In the genomic region with DNA sequence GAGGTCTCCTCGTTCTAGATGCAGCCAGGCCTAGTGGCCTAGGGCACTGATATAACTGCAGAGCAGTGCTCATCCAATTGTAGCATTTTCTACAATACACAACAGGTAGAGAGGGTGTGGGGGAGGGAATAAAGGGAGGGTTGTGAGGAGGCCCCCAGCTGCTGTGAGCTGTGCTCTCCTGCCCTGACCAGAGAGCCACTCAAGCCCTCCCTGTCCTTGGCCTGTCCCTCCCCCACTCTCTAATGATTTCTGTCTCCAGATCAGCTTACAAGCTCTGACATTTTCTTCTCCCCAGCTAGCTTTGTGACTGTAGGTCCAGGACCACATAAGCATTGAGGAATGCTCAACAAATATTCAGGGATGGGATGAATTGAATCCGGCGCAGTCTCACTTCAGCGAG, we compare ENCODE assay signal across 30 mouse cellular contexts. TPM values are rescaled to one million over a fixed set of nuclear protein-coding genes. Genes with fewer than 3 reads are reported as not detected.
DNase-seq lines count a peak whose midpoint lies in the region; ATAC-seq and TF ChIP-seq lines count a peak whose summit lies in the region.
"Had no signal": no experiment of that assay in that cellular context is flagged by ENCODE, and none has a peak within 500 bp of the region (broad histone marks: within the 10 kb centered on the region; RNA-seq: fewer than 3 reads in every experiment).

No protein-coding gene starts in this region.

- H3K27ac ChIP-seq in forebrain, embryonic 10.5 days: peak overlapping the region; percentile 21; the same call in 1 of the 2 replicates
- no peak overlapping the region for H3K27ac ChIP-seq in forebrain, embryonic 15.5 days (replicated peaks)
- no peak overlapping the region for H3K27ac ChIP-seq in kidney, embryonic 16.5 days (ENCODE audit: low read length)
- H3K27ac ChIP-seq in limb, embryonic 12.5 days: no peak overlapping the region
- H3K27ac ChIP-seq: hindbrain, embryonic 13.5 days; layer of hippocampus, adult 2 months; left cerebral cortex, adult 2 months; liver, embryonic 12.5 days; midbrain, embryonic 15.5 days; stomach, postnatal 0 days had no signal

- no peak for DNase-seq in forebrain, embryonic 10.5 days (ENCODE audit: extremely low spot score, low spot score)
- DNase-seq in kidney, postnatal 4 days: no peak
- DNase-seq in embryo, embryonic 11 days: peak; percentile 21
- DNase-seq in lung, adult 2 months: no peak
- no peak for DNase-seq in cerebellum, postnatal 36 days
- DNase-seq: adrenal gland, adult 8-10 months; cerebellum, adult 2 months; cerebellum, postnatal 25 days; heart, postnatal 36 days; kidney, postnatal 14 days; liver, postnatal 0 days; lung, postnatal 4 days; thymus, postnatal 4 days had no signal

- H3K4me1 ChIP-seq in forebrain, embryonic 10.5 days: peaks cover 37% of the 10 kb centered on the region
- H3K4me1 ChIP-seq in forebrain, embryonic 15.5 days: peaks cover 10% of the 10 kb centered on the region
- H3K4me1 ChIP-seq in kidney, embryonic 16.5 days (ENCODE audit: insufficient read depth, low read length): peaks cover 20% of the 10 kb centered on the region
- peaks cover 22% of the 10 kb centered on the region for H3K4me1 ChIP-seq in limb, embryonic 12.5 days (replicated peaks)
- H3K4me1 ChIP-seq in lung, adult 2 months (ENCODE audit: control insufficient read depth, insufficient read depth, low read length): no peaks in the 10 kb centered on the region
- H3K4me1 ChIP-seq: liver, embryonic 12.5 days; megakaryocyte, embryonic 14.5 days had no signal

- 89% methylated on average over 4 of the region's 4 CpGs for WGBS in forebrain, embryonic 10.5 days
- whole genome bisulfite sequencing in forebrain, embryonic 15.5 days: 88% methylated on average over 4 of the region's 4 CpGs
- WGBS in kidney, embryonic 16.5 days: 57% methylated on average over 4 of the region's 4 CpGs
- 74% methylated on average over 4 of the region's 4 CpGs for WGBS in limb, embryonic 12.5 days
- WGBS in lung, adult 2 months: 82% methylated on average over 4 of the region's 4 CpGs

- H3K4me3 ChIP-seq in forebrain, embryonic 10.5 days: no peak overlapping the region
- no peak overlapping the region for H3K4me3 ChIP-seq in forebrain, embryonic 15.5 days
- no peak overlapping the region for H3K4me3 ChIP-seq in kidney, embryonic 16.5 days (ENCODE audit: low read length)
- no peak overlapping the region for H3K4me3 ChIP-seq in limb, embryonic 12.5 days (replicated peaks)
- H3K4me3 ChIP-seq in lung, adult 2 months (replicated peaks; ENCODE audit: extremely low read depth, low read depth, low read length): no peak overlapping the region
- H3K4me3 ChIP-seq: hindbrain, embryonic 13.5 days; layer of hippocampus, adult 2 months; left cerebral cortex, adult 2 months; liver, embryonic 12.5 days; megakaryocyte, embryonic 14.5 days; midbrain, embryonic 15.5 days had no signal

- no peak overlapping the region for H3K9ac ChIP-seq in forebrain, embryonic 15.5 days (replicated peaks)
- H3K9ac ChIP-seq in kidney, embryonic 16.5 days (replicated peaks; ENCODE audit: low read length): no peak overlapping the region
- no peak overlapping the region for H3K9ac ChIP-seq in limb, embryonic 12.5 days (replicated peaks)
- H3K9ac ChIP-seq: hindbrain, embryonic 13.5 days; liver, embryonic 12.5 days; liver, postnatal 0 days; midbrain, embryonic 15.5 days had no signal

- H3K4me2 ChIP-seq in forebrain, embryonic 15.5 days (replicated peaks): no peak overlapping the region
- no peak overlapping the region for H3K4me2 ChIP-seq in kidney, embryonic 16.5 days (replicated peaks; ENCODE audit: low read depth, low read length)
- no peak overlapping the region for H3K4me2 ChIP-seq in limb, embryonic 12.5 days
- H3K4me2 ChIP-seq: hindbrain, embryonic 13.5 days; liver, embryonic 12.5 days; midbrain, embryonic 15.5 days had no signal

- TF ChIP-seq CTCF in lung, adult 2 months (IDR thresholded peaks at IDR 0.05; ENCODE audit: insufficient read depth, low read length): no peak

- TF ChIP-seq POLR2A in lung, adult 2 months (IDR thresholded peaks at IDR 0.05; ENCODE audit: borderline replicate concordance, extremely low read depth, low read depth, low read length): no peak

- no peaks in the 10 kb centered on the region for H3K36me3 ChIP-seq in forebrain, embryonic 10.5 days (replicated peaks)
- no peaks in the 10 kb centered on the region for H3K36me3 ChIP-seq in forebrain, embryonic 15.5 days
- no peaks in the 10 kb centered on the region for H3K36me3 ChIP-seq in kidney, embryonic 16.5 days (ENCODE audit: insufficient read depth, low read length)
- H3K36me3 ChIP-seq in limb, embryonic 12.5 days: no peaks in the 10 kb centered on the region
- H3K36me3 ChIP-seq: G1E; hindbrain, embryonic 13.5 days; liver, embryonic 12.5 days; midbrain, embryonic 15.5 days had no signal

- H3K9me3 ChIP-seq in forebrain, embryonic 10.5 days: no peaks in the 10 kb centered on the region
- H3K9me3 ChIP-seq in forebrain, embryonic 15.5 days: no peaks in the 10 kb centered on the region
- no peaks in the 10 kb centered on the region for H3K9me3 ChIP-seq in kidney, embryonic 16.5 days (ENCODE audit: low read length)
- H3K9me3 ChIP-seq in limb, embryonic 12.5 days: no peaks in the 10 kb centered on the region
- H3K9me3 ChIP-seq: G1E; hindbrain, embryonic 13.5 days; liver, embryonic 12.5 days; megakaryocyte, embryonic 14.5 days; midbrain, embryonic 15.5 days had no signal

- no peaks in the 10 kb centered on the region for H3K27me3 ChIP-seq in forebrain, embryonic 10.5 days (ENCODE audit: poor library complexity, severe bottlenecking)
- H3K27me3 ChIP-seq in forebrain, embryonic 15.5 days: no peaks in the 10 kb centered on the region
- H3K27me3 ChIP-seq in kidney, embryonic 16.5 days (ENCODE audit: insufficient read depth, low read length): no peaks in the 10 kb centered on the region
- no peaks in the 10 kb centered on the region for H3K27me3 ChIP-seq in limb, embryonic 12.5 days
- H3K27me3 ChIP-seq: hindbrain, embryonic 13.5 days; liver, embryonic 12.5 days; midbrain, embryonic 15.5 days had no signal

- no peak for ATAC-seq in forebrain, embryonic 15.5 days (replicated peaks)
- ATAC-seq in kidney, embryonic 16.5 days (ENCODE audit: low FRiP score, low TSS enrichment): peak; percentile 81
- peak; percentile 29; the same call in 1 of the 2 replicates for ATAC-seq in limb, embryonic 12.5 days (ENCODE audit: insufficient number of reproducible peaks, insufficient read depth, low FRiP score, low TSS enrichment, low read depth)
- ATAC-seq: forebrain, embryonic 14.5 days; intestine, postnatal 0 days; liver, embryonic 12.5 days; liver, postnatal 0 days; lung, postnatal 0 days; midbrain, embryonic 15.5 days had no signal

RNA-seq across cellular contexts. Expression of gene Oit1, which starts 9.2 kb away (rescaled TPM):
- polyA plus RNA-seq in forebrain, embryonic 10.5 days (2016; fragmentation: Nextera tagmentation; extraction: Ambion mirVana): 0.15 TPM in 1 of 2 replicates, not detected in the other
- not detected in 2 replicates for polyA plus RNA-seq in forebrain, embryonic 15.5 days (2015; fragmentation: Nextera tagmentation; extraction: Ambion mirVana)
- 1.8 and 2.0 TPM in 2 replicates for polyA plus RNA-seq in kidney, embryonic 16.5 days (2015; fragmentation: Nextera tagmentation; extraction: Ambion mirVana)
- polyA plus RNA-seq in limb, embryonic 12.5 days (2016; fragmentation: Nextera tagmentation; extraction: Ambion mirVana): 0.23 TPM in 1 of 2 replicates, not detected in the other
- polyA plus RNA-seq in lung, adult 2 months (2012; rRNA removed): 4.3 and 5.1 TPM in 2 replicates
- polyA plus RNA-seq: C2C12; cerebellum, adult 2 months; forebrain, embryonic 14.5 days; G1E; heart, embryonic 14.5 days; liver, embryonic 12.5 days; liver, postnatal 0 days; midbrain, embryonic 15.5 days; neural tube, embryonic 11.5 days had no signal

RNA-seq across cellular contexts. Expression of gene Fam107a, which starts 51.6 kb away (rescaled TPM):
- polyA plus RNA-seq in forebrain, embryonic 10.5 days (2016; fragmentation: Nextera tagmentation; extraction: Ambion mirVana): 0.61 and 0.66 TPM in 2 replicates
- polyA plus RNA-seq in forebrain, embryonic 15.5 days (2015; fragmentation: Nextera tagmentation; extraction: Ambion mirVana): 0.24 and 0.34 TPM in 2 replicates
- 7.8 TPM in 2 replicates for polyA plus RNA-seq in kidney, embryonic 16.5 days (2015; fragmentation: Nextera tagmentation; extraction: Ambion mirVana)
- polyA plus RNA-seq in limb, embryonic 12.5 days (2016; fragmentation: Nextera tagmentation; extraction: Ambion mirVana): 0.23 and 0.35 TPM in 2 replicates
- 8.5 and 12.1 TPM in 2 replicates for polyA plus RNA-seq in lung, adult 2 months (2012; rRNA removed)
- polyA plus RNA-seq: C2C12; G1E; liver, embryonic 12.5 days; liver, postnatal 0 days had no signal
